Mouse (Mus musculus) layer of hippocampus, adult 11-12 months (tissue): ENCODE data around the gene Cpt1c.
A peak's percentile ranks its signal among the peaks of the same experiment; 100 is the strongest.

Experiments used
- DNase-seq: peaks from one replicate; pipeline ENCODE4 v3.0.0; 2022; ENCODE audit warnings: low spot score

Cpt1c gene

GRCm38 (mm10) chr7:44999753-45000152, 25.1 kb upstream of the Cpt1c start:
- no peak for DNase-seq

DNA sequence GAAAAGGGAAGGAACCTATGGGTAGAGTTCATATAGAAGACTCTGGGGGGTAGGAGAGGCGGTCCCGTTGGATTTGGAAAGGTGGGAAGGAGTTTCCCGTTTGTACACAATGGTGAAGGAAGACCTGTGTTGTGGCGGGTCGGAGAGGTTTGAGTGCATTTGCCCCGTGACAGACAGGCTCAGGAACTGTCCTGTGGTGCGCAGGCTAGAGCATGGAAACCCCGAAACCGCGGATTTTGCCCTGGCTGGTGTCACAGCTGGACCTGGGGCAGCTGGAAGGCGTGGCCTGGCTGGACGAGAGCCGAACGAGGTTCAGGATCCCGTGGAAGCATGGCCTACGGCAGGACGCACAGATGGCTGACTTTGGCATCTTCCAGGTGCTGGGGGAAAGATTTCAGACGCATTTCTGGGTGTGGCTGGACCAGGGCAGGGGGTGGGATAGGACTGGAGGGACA, 23.9 kb upstream of the Cpt1c start, which contains the start of gene Bcl2l12:
Bcl2l12 (minus strand) TSS at position 212 of the 455 bp plus-strand sequence.
- no peak for DNase-seq

GRCm38 (mm10) chr7:44997940-44998428, 23.3 kb upstream of the Cpt1c start:
- DNase-seq = no peak

GRCm38 (mm10) chr7:44997231-44997939, 22.7 kb upstream of the Cpt1c start, which contains the start of gene Irf3:
Gene Irf3 (plus strand): TSS chr7:44997648.
- peak; percentile 96 for DNase-seq

DNA sequence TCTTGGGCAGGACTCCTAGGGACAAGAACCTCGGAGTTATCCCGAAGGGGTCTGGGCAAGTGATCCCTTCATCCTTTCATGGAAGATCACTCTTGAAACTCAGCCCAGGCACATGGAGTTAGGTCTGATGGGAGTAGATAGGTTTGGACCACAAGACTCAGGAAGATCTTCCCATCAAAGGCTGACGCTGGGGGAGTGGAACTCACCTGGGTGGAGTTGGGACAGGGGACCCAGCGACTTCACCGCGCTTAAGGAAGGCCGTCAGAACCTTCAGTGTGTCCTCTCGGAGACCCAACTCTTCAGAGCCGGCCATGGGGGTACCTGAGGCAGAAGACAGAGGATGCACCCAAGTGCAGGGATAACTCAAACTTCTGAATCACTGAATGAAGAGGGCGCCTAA, 22.0 kb upstream of the Cpt1c start:
- no peak for DNase-seq

DNA sequence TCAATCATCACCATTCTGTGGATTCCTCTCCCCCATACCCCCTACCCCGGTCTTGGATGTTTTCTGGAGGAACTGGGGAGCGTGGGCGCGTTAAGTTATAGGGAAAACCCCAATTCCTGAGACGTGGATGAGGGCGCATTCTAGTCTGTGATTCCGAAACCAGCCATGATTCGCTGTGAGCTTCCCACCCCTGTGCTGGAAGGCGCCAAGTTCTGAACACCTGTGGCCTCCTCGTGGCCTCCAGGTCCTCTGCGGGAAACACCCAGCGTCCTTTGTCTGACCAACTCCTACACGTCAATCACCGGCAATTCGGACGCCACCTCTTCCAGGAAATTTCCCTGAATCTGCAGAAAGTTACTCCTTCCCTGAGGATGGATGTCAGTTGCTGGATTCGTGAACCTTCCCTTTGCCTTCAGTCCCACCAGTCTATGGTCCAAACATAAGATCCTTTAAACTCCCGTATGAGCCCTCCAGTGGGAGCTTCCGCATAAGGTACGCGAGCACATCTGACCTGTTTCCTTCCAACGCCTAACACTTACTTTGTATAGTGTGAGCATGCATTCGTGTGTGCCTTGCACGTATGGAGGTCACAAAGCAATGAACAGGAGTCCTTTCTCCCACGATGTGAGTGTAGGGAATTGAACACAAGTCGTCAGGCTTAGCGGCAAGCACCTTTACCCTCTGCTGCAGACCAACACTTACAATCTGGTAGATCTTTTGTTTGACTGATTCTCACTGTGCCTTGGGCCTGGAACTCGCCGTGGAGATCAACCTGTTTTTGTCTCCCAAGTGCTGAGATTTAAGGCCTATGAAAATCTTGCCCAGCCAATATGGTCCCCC, 12.4 kb upstream of the Cpt1c start:
- DNase-seq = no peak

- DNase-seq = peak; percentile 98
Measured at GRCm38 (mm10) chr7:44986192-44986878, 11.7 kb upstream of the Cpt1c start, which contains the start of gene Prmt1. Gene Prmt1 (minus strand): TSS chr7:44986568.

GRCm38 (mm10) chr7:44985595-44986191, 11.0 kb upstream of the Cpt1c start:
- DNase-seq = peak; percentile 69

DNA sequence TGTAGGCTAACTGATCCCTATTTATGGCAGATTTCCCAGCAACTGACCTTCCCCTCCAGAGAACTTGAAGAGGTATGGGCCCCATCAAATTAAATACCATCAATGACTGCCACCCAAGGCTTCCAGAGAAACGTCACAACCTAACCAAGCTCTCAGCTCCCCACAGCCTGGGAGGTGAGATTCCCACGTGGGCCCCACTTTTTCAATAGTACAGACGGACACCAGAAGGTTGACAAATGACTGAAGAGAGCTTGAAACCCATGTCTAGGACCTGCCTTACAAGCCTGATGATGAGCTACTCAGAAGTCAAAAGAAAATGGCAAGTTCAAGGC, 10.1 kb upstream of the Cpt1c start:
- DNase-seq = no peak

DNA sequence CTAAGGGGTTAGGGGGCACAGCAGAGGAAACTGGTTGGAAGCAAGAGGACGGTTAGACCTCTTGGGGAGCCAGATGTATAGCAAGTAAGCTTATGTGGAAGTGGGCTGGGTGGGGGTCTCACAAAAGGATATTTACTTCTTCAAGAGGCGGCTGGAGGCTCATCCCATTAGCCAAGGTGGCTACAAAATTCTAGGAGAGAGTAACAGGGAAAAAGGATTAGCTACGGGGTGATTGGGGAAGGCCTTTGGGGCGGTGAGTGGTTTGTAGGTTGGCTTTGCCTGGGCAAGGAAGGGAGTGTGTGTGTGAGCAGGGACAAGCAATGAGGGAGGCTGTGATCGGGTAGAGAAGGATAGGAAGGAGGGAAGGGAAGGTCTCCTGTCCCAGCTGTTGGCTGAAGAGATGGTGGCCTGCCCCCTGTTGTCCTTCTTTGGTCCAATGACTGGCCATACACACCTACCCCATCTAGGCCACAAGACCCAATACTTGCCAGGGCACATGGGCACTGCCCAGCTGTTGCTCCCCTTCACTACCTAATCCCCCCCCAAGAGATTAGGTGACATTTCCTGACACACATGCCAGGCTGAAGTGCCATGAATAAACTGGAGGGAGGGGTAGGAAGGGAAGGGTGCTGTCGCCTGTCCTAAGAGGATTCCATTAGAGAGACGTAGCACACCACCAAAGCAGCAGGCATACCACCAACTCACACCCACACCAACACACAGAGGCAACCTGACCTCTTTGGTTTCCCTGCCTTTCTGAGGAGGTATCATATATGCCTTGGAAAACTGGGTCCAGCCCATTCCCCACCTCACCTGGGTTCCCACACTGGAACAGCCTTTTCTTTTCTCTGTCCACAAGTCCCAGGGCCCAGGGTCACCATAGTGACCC, 9.5 kb upstream of the Cpt1c start:
- no peak for DNase-seq

DNA sequence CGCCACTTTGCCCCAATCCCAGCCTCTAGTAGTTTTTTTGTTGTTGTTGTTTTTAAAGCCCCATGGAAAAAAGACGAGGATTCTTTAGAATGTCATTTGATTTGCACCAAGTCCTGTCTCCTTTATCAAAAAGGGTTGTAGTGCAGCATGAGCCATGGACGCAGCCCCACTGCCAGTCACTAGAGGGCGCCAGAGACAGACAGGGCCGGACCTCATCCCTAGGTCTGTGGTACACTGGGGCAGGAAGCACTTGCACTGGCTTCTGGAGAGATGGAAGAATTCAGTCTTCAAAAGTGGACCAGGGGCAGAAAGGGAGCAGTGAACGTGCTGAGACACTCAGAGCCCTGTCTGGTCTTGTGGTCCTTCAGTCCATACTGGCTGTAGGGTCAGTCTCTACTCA, 8.4 kb upstream of the Cpt1c start:
- peak; percentile 87 for DNase-seq

- DNase-seq = no peak
Measured at GRCm38 (mm10) chr7:44981539-44981938, 6.9 kb upstream of the Cpt1c start.

DNA sequence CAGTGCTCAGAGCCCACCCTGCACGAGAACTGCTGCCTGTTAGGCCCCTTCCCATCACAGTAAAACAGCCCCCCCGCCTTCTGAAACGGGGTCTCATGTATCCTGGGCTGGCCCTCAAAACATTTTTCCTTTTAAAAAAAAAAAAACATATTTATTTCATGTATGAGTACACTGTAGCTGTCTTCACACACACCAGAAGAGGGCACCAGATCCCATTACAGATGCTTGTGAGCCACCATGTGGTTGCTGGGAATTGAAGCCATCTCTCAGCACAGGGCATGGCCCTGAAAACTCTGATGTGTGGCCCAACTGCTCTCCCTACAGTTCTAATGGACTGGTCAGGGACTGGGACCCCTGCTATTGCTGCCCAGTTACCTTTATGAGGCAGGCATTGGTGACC, 3.6 kb upstream of the Cpt1c start:
- no peak for DNase-seq

- no peak for DNase-seq
Measured at GRCm38 (mm10) chr7:44975117-44975419, 417 bp upstream of the Cpt1c start.

DNA sequence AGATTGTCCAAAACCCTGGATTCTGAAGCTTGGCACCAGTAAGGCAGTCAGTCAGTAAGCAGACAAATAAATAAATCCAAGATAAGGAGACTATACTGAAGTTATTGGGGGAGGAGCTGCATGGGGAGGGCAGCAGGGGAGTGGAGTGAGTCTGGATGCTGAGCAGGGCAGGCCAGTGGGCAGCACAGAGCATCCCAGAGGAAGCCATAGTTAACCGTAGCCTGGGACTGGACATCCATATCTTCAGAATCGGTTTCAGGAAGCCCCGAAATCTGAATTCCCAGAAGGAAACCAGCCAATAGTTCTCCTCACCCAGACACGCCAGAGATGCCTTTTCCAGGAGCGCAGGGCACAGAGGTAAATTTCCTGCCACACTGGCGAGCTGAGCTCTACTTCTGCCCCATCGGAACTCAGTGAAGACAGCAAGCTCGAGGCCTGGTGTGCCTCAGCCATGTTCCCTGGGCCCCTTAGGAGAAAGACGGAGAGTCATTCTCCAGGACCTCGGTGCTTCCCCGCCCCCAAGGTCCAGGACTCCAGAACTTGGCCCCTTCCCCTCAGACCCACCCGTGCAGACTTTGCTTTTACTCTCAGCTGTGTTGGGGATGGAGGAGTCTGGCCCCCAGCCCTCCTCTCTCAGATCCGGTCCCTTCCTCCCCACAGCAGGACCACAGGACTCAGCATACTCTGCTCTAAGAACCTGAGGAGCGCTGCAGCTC, 1.1 kb downstream of the Cpt1c start:
- no peak for DNase-seq

- no peak for DNase-seq
Measured at GRCm38 (mm10) chr7:44971142-44971541, 3.5 kb downstream of the Cpt1c start.

DNA sequence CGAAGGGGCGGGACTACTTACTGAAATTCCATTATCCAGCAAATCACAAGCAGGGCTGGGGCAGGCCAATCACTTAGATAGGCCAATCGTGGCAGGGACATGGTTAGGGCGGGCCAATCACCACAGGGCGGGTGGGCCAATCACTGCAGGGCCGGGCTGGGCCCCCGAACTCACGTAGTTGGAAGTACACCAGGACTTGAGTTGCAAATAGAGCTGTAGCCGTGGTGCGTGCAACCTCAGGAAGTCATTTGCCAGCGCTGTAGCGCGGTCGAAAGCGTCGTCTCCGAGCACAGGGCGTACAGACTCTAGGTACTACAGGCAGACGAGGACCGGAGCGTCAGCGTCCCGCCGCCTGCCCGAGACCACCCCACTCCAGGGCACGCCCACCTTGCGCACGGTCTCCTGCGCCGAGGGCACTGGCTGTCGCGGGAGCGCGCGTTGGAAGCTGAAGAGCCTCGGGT, 4.4 kb downstream of the Cpt1c start:
- peak; percentile 89 for DNase-seq

DNA sequence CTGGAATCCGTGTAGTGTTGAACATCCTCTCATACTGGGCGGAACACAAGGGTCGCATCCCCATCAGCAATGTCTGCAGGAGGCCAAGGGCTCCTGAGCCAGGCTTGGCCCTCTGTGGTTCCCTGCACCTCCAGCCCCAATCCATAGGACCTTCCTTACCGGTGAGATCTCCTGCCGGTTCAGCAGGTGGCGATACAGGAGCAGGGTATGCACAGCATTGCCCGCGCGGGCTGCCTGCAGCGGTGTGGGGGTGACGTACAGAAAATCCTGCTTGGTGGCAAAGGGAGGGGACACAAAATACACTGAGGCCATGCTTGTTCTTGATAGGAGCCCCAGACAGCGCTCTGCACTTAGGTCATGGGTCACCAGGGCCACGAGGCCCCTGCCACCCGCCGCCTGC, 8.0 kb downstream of the Cpt1c start:
- DNase-seq = peak; percentile 4

GRCm38 (mm10) chr7:44965975-44966374, 8.7 kb downstream of the Cpt1c start:
- DNase-seq = no peak

GRCm38 (mm10) chr7:44964990-44965389, 9.7 kb downstream of the Cpt1c start:
- no peak for DNase-seq
